In the genomic region with DNA sequence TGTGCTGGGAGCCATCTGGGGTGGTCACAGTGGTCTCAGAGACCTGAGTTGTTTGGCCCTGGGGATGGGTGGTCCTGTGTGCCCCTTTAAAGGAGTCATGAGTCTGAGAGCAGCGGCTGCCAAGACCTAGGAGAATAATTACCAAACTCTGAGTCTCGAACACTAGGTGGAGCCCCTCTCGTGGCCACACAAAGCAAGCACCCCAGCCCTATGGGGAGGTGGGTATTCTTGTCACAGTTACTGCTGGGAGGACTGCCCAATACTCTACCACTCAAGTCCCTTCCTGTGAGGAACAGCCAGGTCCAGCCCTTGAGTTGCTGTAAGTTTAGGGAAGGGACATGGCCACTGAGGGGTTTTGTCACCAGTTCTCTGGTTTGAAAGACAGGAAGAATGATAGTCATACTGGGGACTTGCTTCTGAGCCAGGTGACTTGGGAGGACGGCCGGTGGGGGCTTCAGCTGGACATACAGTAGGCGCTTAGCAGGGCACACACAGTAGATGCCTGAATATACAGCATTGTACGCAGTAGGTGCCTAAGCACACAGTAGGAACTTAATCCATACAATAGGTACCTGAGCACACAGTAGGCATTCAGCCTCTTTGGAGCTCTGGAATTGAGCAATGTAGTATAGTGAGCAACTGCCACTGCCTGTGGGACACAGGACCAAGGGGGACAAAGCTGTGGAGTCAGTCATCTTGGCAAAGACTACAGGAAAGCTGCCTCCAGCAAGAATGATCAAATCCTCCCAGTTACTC, we compare ENCODE assay signal across 8 mouse cellular contexts. TPM values are rescaled to one million over a fixed set of nuclear protein-coding genes. Genes with fewer than 3 reads are reported as not detected.
DNase-seq lines count a peak whose midpoint lies in the region; ATAC-seq and TF ChIP-seq lines count a peak whose summit lies in the region.

No protein-coding gene starts in this region.

- H3K27me3 ChIP-seq in MEL (ENCODE audit: control insufficient read depth in 1 of 2, insufficient read depth in 2 of 2, low read length in 2 of 2): no peaks in the 10 kb centered on the region
- H3K27me3 ChIP-seq in forebrain, embryonic 11.5 days (ENCODE audit: control insufficient read depth, insufficient read depth, low read length): peaks cover 6% of the 10 kb centered on the region; the same call in 1 of the 2 replicates
- H3K27me3 ChIP-seq in intestine, embryonic 16.5 days (replicated peaks; ENCODE audit: control insufficient read depth, insufficient read depth, low read length): no peaks in the 10 kb centered on the region
- H3K27me3 ChIP-seq in lung, embryonic 15.5 days: no peaks in the 10 kb centered on the region

- H3K79me2 ChIP-seq in MEL (ENCODE audit: control insufficient read depth, insufficient read depth, low read length, poor library complexity): no peaks in the 10 kb centered on the region

- ATAC-seq in forebrain, embryonic 11.5 days (replicated peaks; ENCODE audit: low FRiP score): peak; percentile 62
- peak; percentile 62; the same call in 1 of the 2 replicates for ATAC-seq in intestine, embryonic 16.5 days
- peak; percentile 55; the same call in 1 of the 2 replicates for ATAC-seq in lung, embryonic 15.5 days (ENCODE audit: borderline replicate concordance, extremely low read depth, low FRiP score, low TSS enrichment)
- ATAC-seq in erythroblast, adult 5-6 weeks (replicated peaks; ENCODE audit: low FRiP score, poor library complexity, severe bottlenecking): no peak

- TF ChIP-seq RAD21 in MEL (IDR thresholded peaks at IDR 0.05; ENCODE audit: low read depth, low read length): peak; percentile 68

- no peak for TF ChIP-seq EP300 in MEL (IDR thresholded peaks at IDR 0.05; ENCODE audit: low read depth in 1 of 2, low read length in 2 of 2)

- DNase-seq in heart, adult 18-20 months: peak; percentile 37 to 65
- DNase-seq in heart, postnatal 25 days (ENCODE audit: low spot score): no peak
- DNase-seq in MEL (ENCODE audit: low read depth, low spot score): peak; percentile 81
- DNase-seq in forebrain, embryonic 11.5 days (ENCODE audit: low spot score): peak; percentile 78
- peak; percentile 33 for DNase-seq in right cerebral cortex, postnatal 4 days

- no peak overlapping the region for H3K4me2 ChIP-seq in forebrain, embryonic 11.5 days (ENCODE audit: low read depth, low read length, severe bottlenecking)
- H3K4me2 ChIP-seq in intestine, embryonic 16.5 days (ENCODE audit: low read depth, low read length): no peak overlapping the region
- H3K4me2 ChIP-seq in lung, embryonic 15.5 days: no peak overlapping the region

- WGBS in forebrain, embryonic 11.5 days: 45% methylated on average over 7 of the region's 7 CpGs
- 42% methylated on average over 7 of the region's 7 CpGs for WGBS in intestine, embryonic 16.5 days
- WGBS in lung, embryonic 15.5 days: 42% methylated on average over 7 of the region's 7 CpGs

- no peak overlapping the region for H3K4me3 ChIP-seq in MEL (ENCODE audit: control insufficient read depth in 1 of 2, insufficient read depth in 1 of 2, low read depth in 2 of 2, low read length in 2 of 2)
- H3K4me3 ChIP-seq in forebrain, embryonic 11.5 days (ENCODE audit: low read depth, low read length): no peak overlapping the region
- H3K4me3 ChIP-seq in intestine, embryonic 16.5 days (ENCODE audit: low read length): no peak overlapping the region
- no peak overlapping the region for H3K4me3 ChIP-seq in lung, embryonic 15.5 days

- H3K9me3 ChIP-seq in MEL (replicated peaks; ENCODE audit: insufficient read depth, low read length): no peaks in the 10 kb centered on the region
- H3K9me3 ChIP-seq in forebrain, embryonic 11.5 days (ENCODE audit: control insufficient read depth, low read length): no peaks in the 10 kb centered on the region
- no peaks in the 10 kb centered on the region for H3K9me3 ChIP-seq in intestine, embryonic 16.5 days (ENCODE audit: control insufficient read depth, low read length)
- no peaks in the 10 kb centered on the region for H3K9me3 ChIP-seq in lung, embryonic 15.5 days

- TF ChIP-seq POLR2A in MEL (IDR thresholded peaks at IDR 0.05; ENCODE audit: control insufficient read depth in 1 of 2, insufficient read depth in 1 of 2, low read depth in 1 of 2, low read length in 2 of 2, poor library complexity in 1 of 2): no peak

- 0 out of 2 replicates have a peak overlapping the region, but pooled peaks have one; percentile 17 for H3K27ac ChIP-seq in MEL (ENCODE audit: control insufficient read depth, low read depth, low read length)
- no peak overlapping the region for H3K27ac ChIP-seq in forebrain, embryonic 11.5 days (ENCODE audit: low read depth, low read length)
- no peak overlapping the region for H3K27ac ChIP-seq in intestine, embryonic 16.5 days (ENCODE audit: low read length)
- H3K27ac ChIP-seq in lung, embryonic 15.5 days: no peak overlapping the region

- H3K36me3 ChIP-seq in MEL (ENCODE audit: control insufficient read depth in 1 of 2, insufficient read depth in 2 of 2, low read length in 2 of 2): peaks cover 0 to 25% of the 10 kb centered on the region in 2 experiments; a peak in 2 of 4 replicates
- H3K36me3 ChIP-seq in forebrain, embryonic 11.5 days (ENCODE audit: control insufficient read depth, insufficient read depth, low read length): no peaks in the 10 kb centered on the region
- H3K36me3 ChIP-seq in intestine, embryonic 16.5 days (ENCODE audit: control insufficient read depth, insufficient read depth, low read length): no peaks in the 10 kb centered on the region
- no peaks in the 10 kb centered on the region for H3K36me3 ChIP-seq in lung, embryonic 15.5 days

- H3K9ac ChIP-seq in MEL (ENCODE audit: control insufficient read depth, low read depth, low read length, poor library complexity, severe bottlenecking): peak overlapping the region; percentile 14
- H3K9ac ChIP-seq in forebrain, embryonic 11.5 days (ENCODE audit: low read length): no peak overlapping the region
- no peak overlapping the region for H3K9ac ChIP-seq in intestine, embryonic 16.5 days (ENCODE audit: low read depth, low read length)
- H3K9ac ChIP-seq in lung, embryonic 15.5 days: no peak overlapping the region

- peaks cover 23 to 45% of the 10 kb centered on the region in 2 experiments for H3K4me1 ChIP-seq in MEL (ENCODE audit: control insufficient read depth in 1 of 2, insufficient read depth in 2 of 2, low read length in 2 of 2)
- H3K4me1 ChIP-seq in forebrain, embryonic 11.5 days (replicated peaks; ENCODE audit: control insufficient read depth, insufficient read depth, low read length): peaks cover 7% of the 10 kb centered on the region
- H3K4me1 ChIP-seq in intestine, embryonic 16.5 days (ENCODE audit: control insufficient read depth, insufficient read depth, low read length): peaks cover 5% of the 10 kb centered on the region; the same call in 1 of the 2 replicates
- H3K4me1 ChIP-seq in lung, embryonic 15.5 days: peaks cover 29% of the 10 kb centered on the region

- TF ChIP-seq CTCF in MEL (IDR thresholded peaks at IDR 0.05 in 2 of 3, conservative IDR thresholded peaks at IDR 0.05 in 1 of 3; ENCODE audit: control insufficient read depth in 1 of 3, insufficient read depth in 1 of 3, low read depth in 2 of 3, low read length in 3 of 3, poor library complexity in 1 of 3, severe bottlenecking in 1 of 3): peak; percentile 46 to 84 (median 79)

- intact Hi-C loops in heart, postnatal 25 days (cut with DNase I): loop anchor here (1.0 to 5.0 kb wide), 2 partner anchors 53 to 268 kb away; no protein-coding TSS in a partner anchor

RNA-seq across cellular contexts. Expression of gene Tmem129, which starts 25.9 kb away (rescaled TPM):
- total RNA-seq in heart, adult 18-20 months (2021): 10 to 100 TPM; 19.5 to 19.6 TPM
- 10 to 100 TPM; 19.8 to 20.2 TPM for total RNA-seq in heart, postnatal 25 days (2021)
- 33.3 and 40.2 TPM in 2 replicates for total RNA-seq in MEL (2012; rRNA removed)
- polyA plus RNA-seq in MEL (2012; ENCODE audit: insufficient read depth in 1 of 2, insufficient read length in 2 of 2, low read depth in 1 of 2, low replicate concordance in 2 of 2, missing spikeins in 1 of 2): 10 to 100 TPM in 1 of 2 experiments, not detected in 1; 51.3 TPM
- polyA plus RNA-seq in forebrain, embryonic 11.5 days (2014; fragmentation: Nextera tagmentation; extraction: Ambion mirVana): 39.3 and 41.8 TPM in 2 replicates
- polyA plus RNA-seq in intestine, embryonic 16.5 days (2015; fragmentation: Nextera tagmentation; extraction: Ambion mirVana): 35.7 and 36.9 TPM in 2 replicates
- polyA plus RNA-seq in lung, embryonic 15.5 days (2015; fragmentation: Nextera tagmentation; extraction: Ambion mirVana): 37.3 and 39.7 TPM in 2 replicates
- total RNA-seq in erythroblast, adult 5-6 weeks (2015; ENCODE audit: low replicate concordance): 10.0 and 12.3 TPM in 2 replicates
- total RNA-seq in erythroblast, adult 5-6 weeks (2017; ENCODE audit: low replicate concordance): 10.1 and 14.2 TPM in 2 replicates

RNA-seq across cellular contexts. Expression of gene Tacc3, which starts 26.1 kb away (rescaled TPM):
- 1 to 10 TPM; 1.5 to 2.5 TPM for total RNA-seq in heart, adult 18-20 months (2021)
- 1 to 10 TPM; 2.4 TPM for total RNA-seq in heart, postnatal 25 days (2021)
- total RNA-seq in MEL (2012; rRNA removed): 149 and 151 TPM in 2 replicates
- polyA plus RNA-seq in MEL (2012; ENCODE audit: insufficient read depth in 1 of 2, insufficient read length in 2 of 2, low read depth in 1 of 2, low replicate concordance in 2 of 2, missing spikeins in 1 of 2): 100 to 1,000 TPM; 165 to 609 TPM
- 331 and 332 TPM in 2 replicates for polyA plus RNA-seq in forebrain, embryonic 11.5 days (2014; fragmentation: Nextera tagmentation; extraction: Ambion mirVana)
- 130 and 144 TPM in 2 replicates for polyA plus RNA-seq in intestine, embryonic 16.5 days (2015; fragmentation: Nextera tagmentation; extraction: Ambion mirVana)
- 217 and 227 TPM in 2 replicates for polyA plus RNA-seq in lung, embryonic 15.5 days (2015; fragmentation: Nextera tagmentation; extraction: Ambion mirVana)
- 58.2 and 84.0 TPM in 2 replicates for total RNA-seq in erythroblast, adult 5-6 weeks (2015; ENCODE audit: low replicate concordance)
- 72.4 and 139 TPM in 2 replicates for total RNA-seq in erythroblast, adult 5-6 weeks (2017; ENCODE audit: low replicate concordance)

RNA-seq across cellular contexts. Expression of gene Slbp, which starts 31.7 kb away (rescaled TPM):
- 10 to 100 TPM; 13.5 to 14.7 TPM for total RNA-seq in heart, adult 18-20 months (2021)
- total RNA-seq in heart, postnatal 25 days (2021): 10 to 100 TPM; 15.3 to 16.2 TPM
- 250 and 255 TPM in 2 replicates for total RNA-seq in MEL (2012; rRNA removed)
- polyA plus RNA-seq in MEL (2012; ENCODE audit: insufficient read depth in 1 of 2, insufficient read length in 2 of 2, low read depth in 1 of 2, low replicate concordance in 2 of 2, missing spikeins in 1 of 2): 100 to 1,000 TPM; 233 to 731 TPM
- polyA plus RNA-seq in forebrain, embryonic 11.5 days (2014; fragmentation: Nextera tagmentation; extraction: Ambion mirVana): 295 and 321 TPM in 2 replicates
- 164 and 184 TPM in 2 replicates for polyA plus RNA-seq in intestine, embryonic 16.5 days (2015; fragmentation: Nextera tagmentation; extraction: Ambion mirVana)
- 274 and 284 TPM in 2 replicates for polyA plus RNA-seq in lung, embryonic 15.5 days (2015; fragmentation: Nextera tagmentation; extraction: Ambion mirVana)
- total RNA-seq in erythroblast, adult 5-6 weeks (2015; ENCODE audit: low replicate concordance): 123 and 133 TPM in 2 replicates
- 192 and 271 TPM in 2 replicates for total RNA-seq in erythroblast, adult 5-6 weeks (2017; ENCODE audit: low replicate concordance)

RNA-seq across cellular contexts. Expression of gene Fgfr3, which starts 37.4 kb away (rescaled TPM):
- total RNA-seq in heart, adult 18-20 months (2021): 10 to 100 TPM; 10.3 to 11.9 TPM
- 10 to 100 TPM in 1 of 2 experiments, 1 to 10 TPM in 1; 4.9 to 10.8 TPM for total RNA-seq in heart, postnatal 25 days (2021)
- 4.8 and 6.0 TPM in 2 replicates for total RNA-seq in MEL (2012; rRNA removed)
- 10 to 100 TPM in 1 of 2 experiments, not detected in 1; 10.2 TPM for polyA plus RNA-seq in MEL (2012; ENCODE audit: insufficient read depth in 1 of 2, insufficient read length in 2 of 2, low read depth in 1 of 2, low replicate concordance in 2 of 2, missing spikeins in 1 of 2)
- polyA plus RNA-seq in forebrain, embryonic 11.5 days (2014; fragmentation: Nextera tagmentation; extraction: Ambion mirVana): 100 and 105 TPM in 2 replicates
- polyA plus RNA-seq in intestine, embryonic 16.5 days (2015; fragmentation: Nextera tagmentation; extraction: Ambion mirVana): 9.0 and 9.8 TPM in 2 replicates
- 59.1 and 64.7 TPM in 2 replicates for polyA plus RNA-seq in lung, embryonic 15.5 days (2015; fragmentation: Nextera tagmentation; extraction: Ambion mirVana)
- not detected in 2 replicates for total RNA-seq in erythroblast, adult 5-6 weeks (2015; ENCODE audit: low replicate concordance)
- not detected in 2 replicates for total RNA-seq in erythroblast, adult 5-6 weeks (2017; ENCODE audit: low replicate concordance)

RNA-seq across cellular contexts. Expression of gene Gm9903, which starts 54.4 kb away (rescaled TPM):
- 1 to 10 TPM in 1 of 2 experiments, under 1 TPM in 1; 0.87 to 1.2 TPM for total RNA-seq in heart, adult 18-20 months (2021)
- total RNA-seq in heart, postnatal 25 days (2021): 1 to 10 TPM; 1.1 to 1.3 TPM
- 0.13 and 0.19 TPM in 2 replicates for total RNA-seq in MEL (2012; rRNA removed)
- polyA plus RNA-seq in MEL (2012; ENCODE audit: insufficient read depth in 1 of 2, insufficient read length in 2 of 2, low read depth in 1 of 2, low replicate concordance in 2 of 2, missing spikeins in 1 of 2): under 1 TPM in 1 of 2 experiments, not detected in 1; 0.36 TPM
- polyA plus RNA-seq in forebrain, embryonic 11.5 days (2014; fragmentation: Nextera tagmentation; extraction: Ambion mirVana): 0.48 and 0.55 TPM in 2 replicates
- 0.15 and 0.32 TPM in 2 replicates for polyA plus RNA-seq in intestine, embryonic 16.5 days (2015; fragmentation: Nextera tagmentation; extraction: Ambion mirVana)
- 0.33 and 0.37 TPM in 2 replicates for polyA plus RNA-seq in lung, embryonic 15.5 days (2015; fragmentation: Nextera tagmentation; extraction: Ambion mirVana)
- not detected in 2 replicates for total RNA-seq in erythroblast, adult 5-6 weeks (2015; ENCODE audit: low replicate concordance)
- total RNA-seq in erythroblast, adult 5-6 weeks (2017; ENCODE audit: low replicate concordance): not detected in 2 replicates

Comparison
In these comparisons a context has a peak if more than half of its experiments do, and no peak if none do; other contexts are left out.
1. RNA of gene Tacc3, which starts 26.1 kb away (total RNA-seq): 149 to 151 TPM in MEL and 58.2 to 139 TPM in erythroblast, adult 5-6 weeks; 1.5 to 2.5 TPM in heart, adult 18-20 months and 2.4 TPM in heart, postnatal 25 days; every median in the first group is over 10 times any median in the second.
2. RNA of gene Slbp, which starts 31.7 kb away (total RNA-seq): 250 to 255 TPM in MEL and 123 to 271 TPM in erythroblast, adult 5-6 weeks; 15.3 to 16.2 TPM in heart, postnatal 25 days and 13.5 to 14.7 TPM in heart, adult 18-20 months; every median in the first group is over 4 times any median in the second.